Mouse (Mus musculus) cerebellum, adult 2 months (tissue): ENCODE data around the gene Tnfrsf8.

Source experiments
- CTCF ChIP-seq: fragments of 200-500 bp; IDR thresholded peaks from 2 replicates; pipeline ENCODE4 v1.5.1; 2011; ENCODE audit warnings: low read depth, mild to moderate bottlenecking, control low read depth, low read length, moderate library complexity, borderline replicate concordance; ENCODE audit not compliant: insufficient read depth
- POLR2A ChIP-seq: fragments of 200-500 bp; IDR thresholded peaks from 2 replicates; pipeline ENCODE4 v1.6.1; 2011; ENCODE audit warnings: low read length, control low read depth, borderline replicate concordance; ENCODE audit not compliant: insufficient read depth

GRCm38 (mm10) chr4:145264761-145265160 lies 50.2 kb downstream of the Tnfrsf8 start:
- TF ChIP-seq CTCF (no peak), POLR2A (no peak)
